Mouse (Mus musculus): ENCODE results near the gene Prdm12. TPM values are rescaled to one million over a fixed set of nuclear protein-coding genes. Genes with fewer than 3 reads are reported as not detected.

Prdm12 gene
- total RNA-seq, 2 experiments from 2014 or later: 0.14 to 0.26 TPM

DNA sequence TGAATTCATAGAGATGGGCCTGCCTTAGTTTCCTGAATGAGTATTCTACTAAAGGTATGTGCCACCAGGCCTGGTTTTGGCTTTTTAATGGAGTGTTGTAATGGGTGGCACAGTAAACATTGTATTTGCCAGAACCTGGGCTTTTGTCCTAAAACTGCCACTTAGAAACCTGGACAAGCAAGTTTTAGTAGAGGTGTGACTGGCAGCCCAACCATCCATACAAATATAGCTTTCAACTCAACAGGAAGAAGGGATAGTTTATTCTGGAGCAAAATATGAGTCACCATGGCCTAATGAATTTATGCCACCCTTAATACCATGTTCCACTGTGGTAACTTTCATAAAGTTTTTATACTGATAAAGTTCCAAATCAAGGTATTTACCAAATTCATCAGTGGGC lies 63.4 kb downstream of the Prdm12 start:
- no peak for DNase-seq (ENCODE audit: low spot score in 2 of 2)

Small RNAs within 50 kb of the gene (microRNA-seq; reads per million reads assigned to microRNA genes)
- 0.50 to 2.7 reads per million in 2 experiments for gene Mir6998

Other genes with a start within 250 kb of the Prdm12 start
- 10 to 100 TPM; 44.0 to 49.5 TPM for gene Ass1, start 169.8 kb upstream of the Prdm12 start, total RNA-seq (2021)
- gene Fubp3, start 67.4 kb upstream of the Prdm12 start, total RNA-seq (2021): 10 to 100 TPM; 33.3 to 33.8 TPM
- 10 to 100 TPM; 19.5 to 24.2 TPM for gene Exosc2, start 30.7 kb downstream of the Prdm12 start, total RNA-seq (2021)
- 10 to 100 TPM; 39.2 to 39.9 TPM for gene Abl1, start 48.3 kb downstream of the Prdm12 start, total RNA-seq (2021)
- gene Qrfp, start 170.5 kb downstream of the Prdm12 start, total RNA-seq (2021): not detected
- gene Fibcd1, start 206.0 kb downstream of the Prdm12 start, total RNA-seq (2021): 1 to 10 TPM; 7.4 to 9.2 TPM
- gene Lamc3, start 247.3 kb downstream of the Prdm12 start, total RNA-seq (2021): 1 to 10 TPM; 5.7 to 7.9 TPM